Mouse (Mus musculus) midbrain, embryonic 16.5 days (tissue): ENCODE results near the gene Mllt6. TPM values are rescaled to one million over a fixed set of nuclear protein-coding genes. Genes with fewer than 3 reads are reported as not detected.

Source experiments
- ATAC-seq: fragments of 200-750 bp; cut with Nextera tagmentation; 2 replicates; pipeline ENCODE4 v1.8.0; 2017; ENCODE audit warnings: moderate TSS enrichment
- H3K27ac ChIP-seq: fragments of 300-500 bp; sonication (generic); 2 replicates; pipeline ENCODE4 v1.5.1; 2014; ENCODE audit warnings: mild to moderate bottlenecking, low read length, mixed read lengths
- H3K27me3 ChIP-seq: fragments of 300-500 bp; sonication (generic); 2 replicates; pipeline ENCODE4 v1.6.1; 2014; ENCODE audit warnings: low read depth, low read length, mixed read lengths; ENCODE audit not compliant: control insufficient read depth, insufficient read depth
- H3K36me3 ChIP-seq: fragments of 300-500 bp; sonication (generic); 2 replicates; pipeline ENCODE4 v1.6.1; 2014; ENCODE audit warnings: mild to moderate bottlenecking, low read length, moderate library complexity, mixed read lengths; ENCODE audit not compliant: control insufficient read depth, insufficient read depth
- H3K4me1 ChIP-seq: fragments of 300-500 bp; sonication (generic); 2 replicates; pipeline ENCODE4 v1.6.1; 2014; ENCODE audit warnings: mild to moderate bottlenecking, low read length, mixed read lengths; ENCODE audit not compliant: control insufficient read depth, insufficient read depth
- H3K4me2 ChIP-seq: fragments of 300-500 bp; sonication (generic); 2 replicates; pipeline ENCODE4 v1.6.1; 2014; ENCODE audit warnings: mild to moderate bottlenecking, low read length, mixed read lengths
- H3K4me3 ChIP-seq: fragments of 300-500 bp; sonication (generic); 2 replicates; pipeline ENCODE4 v1.5.1; 2014; ENCODE audit warnings: low read depth, mild to moderate bottlenecking, low read length, moderate library complexity, mixed read lengths
- H3K9ac ChIP-seq: fragments of 300-500 bp; sonication (generic); 2 replicates; pipeline ENCODE4 v1.6.1; 2014; ENCODE audit warnings: low read depth, low read length, mixed read lengths
- H3K9me3 ChIP-seq: fragments of 300-500 bp; sonication (generic); replicated peaks from 2 replicates; pipeline ENCODE4 v1.6.1; 2014; ENCODE audit warnings: mild to moderate bottlenecking, low read length, mixed read lengths; ENCODE audit not compliant: control insufficient read depth, poor library complexity, severe bottlenecking
- WGBS: fragments of 180-500 bp; shearing (Covaris S2); extraction: QIAGEN DNeasy Blood & Tissue Kit; methylation state at CpG from one replicate; pipeline ENCODE4 v1.1.7; 2014; 5-methylcytosine and 5-hydroxymethylcytosine counted together
- polyA plus RNA-seq: library from polyadenylated mRNA; unstranded; fragments of >200 nt; fragmentation: Nextera tagmentation; extraction: Ambion mirVana; gene quantifications from 2 replicates; pipeline ENCODE4 v1.2.1, GENCODE M21; 2015

Gene Mllt6
- polyA plus RNA-seq, 1 experiment from 2014 or later: 3.3 TPM

DNA sequence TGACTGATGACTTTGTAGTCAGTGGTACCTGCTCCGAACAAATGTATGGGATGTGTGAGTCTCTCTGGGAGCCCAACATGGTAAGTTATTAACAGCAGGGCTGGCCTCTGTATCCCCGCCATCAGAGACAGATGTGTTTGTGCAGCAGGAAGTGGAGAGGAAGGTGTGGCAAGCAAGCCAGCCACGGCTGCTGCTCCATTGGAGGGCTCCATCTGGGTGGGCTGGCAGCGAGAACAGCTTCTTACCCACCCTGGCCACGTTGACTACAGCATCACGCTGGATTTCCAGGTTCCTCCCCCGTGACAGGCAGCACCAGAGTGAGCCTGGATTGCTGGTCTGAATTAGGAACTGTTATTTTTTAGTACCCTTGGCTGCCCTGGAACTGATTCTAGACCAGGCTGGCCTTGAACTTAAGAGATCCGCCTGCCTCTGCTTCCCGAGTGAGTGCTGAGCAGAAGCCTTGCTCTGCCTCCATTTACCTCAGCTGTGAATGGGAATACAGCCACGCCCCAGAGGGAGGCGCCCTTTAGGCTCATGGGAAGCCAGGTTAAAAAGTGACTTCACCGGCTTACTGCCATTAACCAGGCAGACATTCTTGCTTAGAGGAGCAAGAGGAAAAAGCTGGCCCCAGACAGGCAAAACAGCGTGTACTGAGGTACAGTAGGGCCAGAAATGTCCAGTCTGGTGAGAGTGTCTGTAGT lies 48.1 kb downstream of the Mllt6 start:
- H3K27ac ChIP-seq: no peak overlapping the region
- H3K36me3 ChIP-seq: peaks cover 32% of the 10 kb centered on the region
- H3K27me3 ChIP-seq: no peaks in the 10 kb centered on the region
- H3K4me2 ChIP-seq: no peak overlapping the region
- WGBS: 87% methylated on average over 13 of the region's 13 CpGs
- H3K4me1 ChIP-seq: no peaks in the 10 kb centered on the region
- no peak overlapping the region for H3K4me3 ChIP-seq
- no peak for ATAC-seq
- H3K9ac ChIP-seq: no peak overlapping the region
- H3K9me3 ChIP-seq: no peaks in the 10 kb centered on the region

DNA sequence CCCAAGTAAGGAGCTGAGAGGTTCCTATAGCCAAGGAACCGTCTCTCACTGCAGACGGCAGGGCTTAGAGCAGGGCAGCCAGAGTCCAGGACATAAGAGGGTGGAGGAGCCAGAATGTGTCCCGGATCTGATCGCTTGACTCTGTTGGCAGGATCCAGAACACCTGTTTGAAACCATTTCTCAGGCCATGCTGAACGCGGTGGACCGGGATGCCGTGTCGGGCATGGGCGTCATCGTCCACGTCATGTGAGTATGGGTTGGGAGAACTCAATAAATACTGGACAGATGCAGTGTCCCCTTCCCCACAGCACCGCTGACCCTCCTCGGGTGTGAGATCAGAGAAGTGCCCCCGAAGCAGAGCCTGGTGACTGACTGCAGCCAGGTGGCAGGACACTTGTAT lies 49.1 kb downstream of the Mllt6 start:
- ATAC-seq: no peak
- H3K9ac ChIP-seq: no peak overlapping the region
- H3K27me3 ChIP-seq: no peaks in the 10 kb centered on the region
- H3K9me3 ChIP-seq: no peaks in the 10 kb centered on the region
- H3K4me1 ChIP-seq: no peaks in the 10 kb centered on the region
- H3K4me3 ChIP-seq: no peak overlapping the region
- 95% methylated on average over 15 of the region's 15 CpGs for WGBS
- H3K27ac ChIP-seq: no peak overlapping the region
- peaks cover 31% of the 10 kb centered on the region for H3K36me3 ChIP-seq
- H3K4me2 ChIP-seq: no peak overlapping the region

DNA sequence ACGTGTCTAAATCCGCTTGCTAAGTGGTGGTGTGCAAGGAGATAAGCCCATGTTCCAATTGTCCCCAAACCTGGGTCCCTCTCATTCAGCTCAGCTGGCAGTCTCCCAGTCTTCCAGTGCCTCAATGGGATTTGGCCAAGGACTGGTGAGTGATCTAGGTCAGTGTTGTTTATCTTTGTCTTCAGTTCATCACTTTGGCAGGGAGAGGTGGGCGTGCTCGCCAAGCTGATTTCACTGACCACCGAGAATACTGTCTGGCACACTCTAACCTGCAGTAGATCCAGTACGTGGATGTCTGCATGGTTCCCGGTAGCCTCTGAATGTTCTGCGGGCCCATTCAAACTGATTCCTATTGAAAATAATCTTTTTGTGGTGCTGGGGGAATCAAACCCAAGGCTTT lies 50.7 kb downstream of the Mllt6 start:
- peaks cover 35% of the 10 kb centered on the region for H3K36me3 ChIP-seq
- H3K4me3 ChIP-seq: no peak overlapping the region

DNA sequence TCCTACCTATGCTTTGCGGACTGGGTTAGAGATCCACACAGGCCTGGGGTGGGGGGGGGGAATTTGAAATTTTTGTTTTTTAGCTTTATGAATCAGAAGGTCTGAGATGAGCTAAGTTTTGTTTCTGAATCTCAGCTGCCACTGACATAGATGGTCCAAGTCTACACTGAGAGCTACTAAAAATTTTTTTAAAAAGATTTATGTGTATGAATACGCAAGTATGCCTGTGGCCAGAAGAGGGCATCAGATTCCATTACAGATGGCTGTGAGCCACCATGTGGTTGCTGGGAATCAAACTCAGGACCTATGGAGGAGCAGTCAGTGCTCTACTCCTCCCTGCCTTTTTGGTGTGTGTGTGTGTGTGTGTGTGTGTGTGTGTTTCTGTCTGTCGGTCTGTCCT lies 51.1 kb downstream of the Mllt6 start:
- 94% methylated on average over 3 of the region's 3 CpGs for WGBS
- no peaks in the 10 kb centered on the region for H3K9me3 ChIP-seq
- no peak overlapping the region for H3K4me3 ChIP-seq
- no peak overlapping the region for H3K9ac ChIP-seq
- no peak overlapping the region for H3K27ac ChIP-seq
- H3K4me2 ChIP-seq: no peak overlapping the region
- ATAC-seq: no peak
- no peaks in the 10 kb centered on the region for H3K27me3 ChIP-seq
- H3K36me3 ChIP-seq: peaks cover 37% of the 10 kb centered on the region
- no peaks in the 10 kb centered on the region for H3K4me1 ChIP-seq

More for the DNA sequence above, 50.7 kb downstream of the Mllt6 start:
- 84% methylated on average over 8 of the region's 8 CpGs for WGBS
- Histone ChIP-seq H3K9me3 (no peaks in the 10 kb centered on the region), H3K4me1 (no peaks in the 10 kb centered on the region), H3K27ac (no peak overlapping the region), H3K4me2 (no peak overlapping the region), H3K27me3 (no peaks in the 10 kb centered on the region), H3K9ac (no peak overlapping the region)
- no peak for ATAC-seq

DNA sequence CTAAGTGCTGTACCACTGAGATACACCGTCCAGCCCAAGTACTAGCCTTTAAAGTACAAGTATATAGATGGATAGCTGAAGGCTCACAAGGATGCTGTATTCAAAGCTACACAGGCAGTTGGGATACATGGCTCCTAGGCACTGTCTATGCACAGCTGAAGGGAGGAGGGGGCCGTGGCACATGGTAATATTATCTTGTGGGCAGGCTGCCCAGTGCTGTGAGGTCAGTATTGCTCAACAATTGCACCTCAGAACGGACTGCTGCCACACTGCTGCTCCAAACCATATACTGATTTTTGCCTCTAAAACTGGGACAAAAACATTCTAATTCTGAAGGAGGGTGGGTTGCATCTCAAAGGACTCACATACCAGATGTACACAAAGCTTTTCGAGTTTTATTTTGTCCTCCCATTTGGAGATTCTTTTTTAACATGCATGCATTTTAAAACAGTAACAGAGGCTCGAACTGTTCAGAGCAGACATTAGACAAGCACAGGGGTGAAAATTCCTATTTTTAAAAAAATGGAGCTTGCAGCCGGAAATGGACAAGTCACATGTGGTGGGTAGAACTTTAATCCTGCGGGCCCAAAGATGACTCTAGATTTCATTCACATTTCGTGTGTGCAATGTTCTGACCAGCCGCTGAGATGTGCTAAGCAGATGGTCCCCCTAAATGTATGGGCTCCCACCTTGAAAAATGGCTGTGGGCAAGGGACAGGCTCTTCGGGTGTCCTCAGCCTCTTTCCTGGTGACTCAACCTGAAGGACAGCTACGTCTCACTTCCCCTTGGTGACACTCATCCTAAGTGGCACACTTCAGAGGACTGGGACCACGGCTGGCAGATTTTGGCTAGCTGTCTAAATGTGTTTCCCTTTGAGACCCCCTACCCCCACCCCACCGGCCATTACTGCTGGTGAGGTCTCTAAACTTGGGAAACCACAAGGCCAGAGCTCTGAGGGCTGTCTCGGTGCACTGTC lies 51.9 kb downstream of the Mllt6 start:
- peaks cover 44% of the 10 kb centered on the region for H3K36me3 ChIP-seq
- no peak overlapping the region for H3K4me3 ChIP-seq
- H3K27ac ChIP-seq: no peak overlapping the region
- no peak overlapping the region for H3K9ac ChIP-seq
- H3K4me2 ChIP-seq: no peak overlapping the region
- H3K9me3 ChIP-seq: no peaks in the 10 kb centered on the region
- no peaks in the 10 kb centered on the region for H3K4me1 ChIP-seq
- 95% methylated on average over 14 of the region's 14 CpGs for WGBS
- H3K27me3 ChIP-seq: no peaks in the 10 kb centered on the region
- ATAC-seq: no peak

DNA sequence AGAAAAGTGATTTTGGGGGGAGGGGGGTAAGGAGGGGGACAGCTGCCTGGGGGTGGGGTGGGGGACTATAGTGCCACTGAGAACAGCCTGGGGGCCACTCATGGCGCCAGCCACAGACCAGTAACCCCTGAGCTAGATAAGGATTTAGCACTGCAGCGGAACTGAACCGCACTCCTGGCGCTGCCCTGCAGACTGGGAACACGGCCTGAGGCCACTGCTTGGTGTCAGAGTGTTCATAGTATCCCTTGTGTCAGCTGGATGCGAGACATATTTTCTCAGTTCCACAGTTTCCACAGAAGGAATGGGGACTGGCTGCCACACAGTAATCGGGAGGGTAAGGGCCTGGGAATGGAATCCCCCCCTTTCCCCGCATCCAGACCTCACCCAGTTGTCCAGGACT lies 52.8 kb downstream of the Mllt6 start:
- H3K36me3 ChIP-seq: peaks cover 52% of the 10 kb centered on the region
- WGBS: 91% methylated on average over 8 of the region's 8 CpGs
- no peak overlapping the region for H3K4me3 ChIP-seq
- H3K9me3 ChIP-seq: no peaks in the 10 kb centered on the region
- no peaks in the 10 kb centered on the region for H3K4me1 ChIP-seq
- no peaks in the 10 kb centered on the region for H3K27me3 ChIP-seq
- H3K27ac ChIP-seq: no peak overlapping the region
- ATAC-seq: no peak
- H3K4me2 ChIP-seq: no peak overlapping the region
- H3K9ac ChIP-seq: no peak overlapping the region

DNA sequence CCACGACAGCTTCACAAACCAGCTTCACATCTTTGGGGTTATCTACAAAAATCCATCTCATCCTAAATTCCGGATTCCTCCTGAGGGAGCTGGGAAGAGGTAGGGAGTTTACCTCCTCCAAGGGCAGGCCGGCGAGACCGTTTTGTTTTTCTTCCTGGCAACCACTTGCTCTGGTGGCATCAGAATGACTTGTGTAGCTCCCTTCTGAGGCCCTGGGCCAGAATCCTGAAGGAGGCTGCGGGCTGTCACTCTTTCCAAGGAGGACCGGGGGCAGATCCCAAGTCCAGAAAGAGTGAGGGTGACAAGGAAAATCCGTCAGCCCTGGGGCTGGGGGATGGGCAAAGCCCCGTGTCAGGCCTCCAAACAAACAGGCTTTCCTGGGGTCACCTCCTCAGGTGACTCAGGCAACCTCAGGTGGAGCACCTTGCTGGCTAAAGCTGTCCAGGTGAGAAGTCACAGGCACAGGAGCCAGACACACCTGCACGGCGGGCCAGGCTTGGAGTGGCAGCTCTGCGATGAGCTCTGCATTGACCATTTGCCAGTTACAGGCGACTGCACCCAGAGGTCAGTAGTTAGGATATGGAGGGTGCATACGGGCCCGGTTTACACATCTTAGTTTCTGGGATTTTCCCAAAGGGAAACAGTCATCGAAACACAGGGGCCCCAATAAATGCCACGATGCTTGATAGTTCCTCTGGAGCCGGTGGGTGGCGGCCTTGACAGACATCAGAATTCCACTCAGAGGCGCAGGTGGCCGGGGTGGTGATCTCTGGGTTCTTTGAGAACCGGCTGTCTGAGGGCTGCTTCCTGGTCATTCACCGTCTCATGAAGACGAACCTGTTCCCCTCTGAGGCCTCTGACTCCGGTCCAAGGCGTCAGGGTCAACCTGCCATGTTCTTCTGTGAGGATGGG lies 54.4 kb downstream of the Mllt6 start:
- 91% methylated on average over 26 of the region's 26 CpGs for WGBS

DNA sequence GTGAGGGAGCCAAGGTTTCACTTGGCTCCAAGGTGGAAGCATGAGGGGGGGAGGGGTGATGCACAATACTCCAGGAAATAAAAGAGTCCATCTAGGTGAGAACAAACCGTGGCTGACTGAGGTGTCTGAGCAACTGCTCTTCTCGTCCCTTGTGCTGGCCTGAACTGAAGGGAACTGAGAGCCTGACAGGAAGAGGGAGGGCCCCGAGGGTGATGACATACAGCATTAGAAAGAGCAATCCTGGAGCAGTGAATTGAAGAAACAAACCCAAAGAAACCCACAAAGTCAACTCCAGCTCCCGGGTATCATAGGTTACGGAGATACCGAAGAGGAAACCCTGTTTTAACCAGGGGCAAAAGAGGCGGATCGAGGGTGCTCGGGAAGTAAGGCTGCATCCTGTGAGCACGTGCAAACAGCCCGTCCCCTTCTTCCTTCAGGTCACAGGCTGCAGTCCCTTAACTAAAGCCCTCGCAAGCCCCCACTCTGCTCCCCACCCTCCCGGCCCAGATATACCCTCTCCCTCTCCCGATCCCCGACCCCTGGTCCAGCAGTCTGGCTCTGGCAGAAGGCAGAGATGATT lies 55.2 kb downstream of the Mllt6 start:
- Histone ChIP-seq H3K36me3 (peaks cover 59% of the 10 kb centered on the region), H3K9me3 (no peaks in the 10 kb centered on the region), H3K27ac (no peak overlapping the region), H3K27me3 (no peaks in the 10 kb centered on the region), H3K9ac (no peak overlapping the region), H3K4me2 (no peak overlapping the region), H3K4me1 (no peaks in the 10 kb centered on the region), H3K4me3 (no peak overlapping the region)
- ATAC-seq: no peak
- 92% methylated on average over 15 of the region's 15 CpGs for WGBS

More for the DNA sequence above, 54.4 kb downstream of the Mllt6 start:
- ATAC-seq: no peak
- Histone ChIP-seq H3K27ac (no peak overlapping the region), H3K9ac (no peak overlapping the region), H3K4me3 (no peak overlapping the region), H3K27me3 (no peaks in the 10 kb centered on the region), H3K4me2 (no peak overlapping the region), H3K4me1 (no peaks in the 10 kb centered on the region), H3K9me3 (no peaks in the 10 kb centered on the region), H3K36me3 (peaks cover 58% of the 10 kb centered on the region)
